Mouse (Mus musculus): ENCODE data around the gene Ttf1.

The Ttf1 gene

GRCm38 (mm10) chr2:29130118-29130899 lies 70.2 kb downstream of the Ttf1 start:
- no peak for DNase-seq

GRCm38 (mm10) chr2:29135161-29135560 lies 75.1 kb downstream of the Ttf1 start:
- no peak for DNase-seq

All from embryo, embryonic 11 days (tissue).